18 mouse cellular contexts compared by ENCODE assay signal in the genomic region with DNA sequence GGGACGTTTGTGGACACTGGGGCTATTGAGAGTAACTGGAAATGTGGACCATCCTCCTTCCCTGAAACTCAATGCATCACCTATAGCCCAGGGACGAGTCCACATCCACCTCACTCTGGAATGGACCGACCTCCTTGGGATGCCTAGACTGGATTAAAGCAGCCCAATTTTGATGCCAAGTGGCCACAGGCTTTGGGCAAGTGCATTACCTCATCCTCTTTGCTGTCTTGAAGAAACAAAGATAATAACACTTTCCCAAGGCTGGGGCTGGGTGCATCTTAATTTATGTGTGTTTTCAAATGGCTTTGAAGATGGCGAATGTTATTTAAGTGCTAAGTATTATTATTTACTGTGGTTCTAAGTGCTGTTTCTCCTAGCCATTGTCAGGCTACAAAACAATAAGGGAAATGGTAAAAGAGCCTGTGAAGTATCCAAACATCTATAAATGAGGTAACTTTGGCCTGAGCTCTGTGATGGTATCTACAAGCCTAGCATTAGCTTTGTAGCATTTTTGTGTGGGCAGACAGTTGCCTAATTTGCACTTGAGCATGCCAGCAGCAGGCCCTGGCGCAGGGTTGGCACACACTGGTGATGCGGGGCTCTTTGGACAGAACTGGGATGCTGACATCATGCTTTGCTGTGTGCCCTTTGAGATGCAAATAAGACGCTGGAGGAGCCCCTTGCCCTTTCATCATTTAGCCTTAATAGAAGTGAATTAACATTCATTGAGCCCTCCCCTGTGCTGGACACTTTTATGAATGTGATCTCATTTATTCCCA.
DNase-seq lines count a peak whose midpoint lies in the region; ATAC-seq and TF ChIP-seq lines count a peak whose summit lies in the region.
"Had no signal": no experiment of that assay in that cellular context is flagged by ENCODE, and none has a peak within 500 bp of the region (broad histone marks: within the 10 kb centered on the region; RNA-seq: fewer than 3 reads in every experiment).

No protein-coding gene starts in this region.

- ATAC-seq in hindbrain, embryonic 15.5 days (ENCODE audit: low FRiP score, low read depth): peak; percentile 54; the same call in 1 of the 2 replicates
- no peak for ATAC-seq in hindbrain, embryonic 13.5 days (ENCODE audit: low FRiP score)
- peak; percentile 96 for ATAC-seq in forebrain, embryonic 13.5 days

- 76% methylated on average over 7 of the region's 7 CpGs for WGBS in hindbrain, embryonic 15.5 days
- 78% methylated on average over 7 of the region's 7 CpGs for WGBS in hindbrain, embryonic 13.5 days
- WGBS in forebrain, embryonic 13.5 days: 49% methylated on average over 7 of the region's 7 CpGs

- DNase-seq in left cerebral cortex, postnatal 4 days: peak; percentile 20
- DNase-seq in left cerebral cortex, adult 8-10 months (ENCODE audit: low spot score in 2 of 2): no peak
- peak; percentile 22 for DNase-seq in brain, adult 2 months (ENCODE audit: low read depth, low spot score)
- no peak for DNase-seq in thymus, postnatal 4 days
- DNase-seq in gastrocnemius, adult 2 months: no peak
- DNase-seq: adrenal gland, postnatal 14 days; B cell, adult 2 months; cerebellum, adult 9-10 months; embryo, embryonic 11 days; gastrocnemius, postnatal 10 days; kidney, adult 8-10 months; kidney, postnatal 25 days; lung, postnatal 14 days had no signal

- H3K27ac ChIP-seq in hindbrain, embryonic 15.5 days (replicated peaks): no peak overlapping the region
- no peak overlapping the region for H3K27ac ChIP-seq in hindbrain, embryonic 13.5 days
- no peak overlapping the region for H3K27ac ChIP-seq in forebrain, embryonic 13.5 days
- H3K27ac ChIP-seq in gastrocnemius, adult 2 months: no peak overlapping the region
- H3K27ac ChIP-seq: embryonic facial prominence, embryonic 15.5 days; limb, embryonic 15.5 days had no signal

- no peaks in the 10 kb centered on the region for H3K27me3 ChIP-seq in hindbrain, embryonic 15.5 days
- H3K27me3 ChIP-seq in hindbrain, embryonic 13.5 days: no peaks in the 10 kb centered on the region
- H3K27me3 ChIP-seq in forebrain, embryonic 13.5 days: no peaks in the 10 kb centered on the region
- H3K27me3 ChIP-seq: embryonic facial prominence, embryonic 15.5 days; limb, embryonic 15.5 days had no signal

- no peak overlapping the region for H3K9ac ChIP-seq in hindbrain, embryonic 15.5 days
- H3K9ac ChIP-seq in hindbrain, embryonic 13.5 days: no peak overlapping the region
- H3K9ac ChIP-seq in forebrain, embryonic 13.5 days: no peak overlapping the region
- H3K9ac ChIP-seq: embryonic facial prominence, embryonic 15.5 days; limb, embryonic 15.5 days had no signal

- no peaks in the 10 kb centered on the region for H3K4me1 ChIP-seq in hindbrain, embryonic 15.5 days (replicated peaks)
- no peaks in the 10 kb centered on the region for H3K4me1 ChIP-seq in hindbrain, embryonic 13.5 days (replicated peaks)
- H3K4me1 ChIP-seq in forebrain, embryonic 13.5 days: peaks cover 8% of the 10 kb centered on the region; the same call in 1 of the 2 replicates
- H3K4me1 ChIP-seq: embryonic facial prominence, embryonic 15.5 days; limb, embryonic 15.5 days had no signal

- intact Hi-C loops in left cerebral cortex, postnatal 4 days (cut with DNase I): no loop called here
- intact Hi-C loops in gastrocnemius, adult 2 months (cut with DNase I): no loop called here

- TF ChIP-seq CTCF in gastrocnemius, adult 2 months (IDR thresholded peaks at IDR 0.05): no peak

- H3K4me3 ChIP-seq in hindbrain, embryonic 15.5 days: no peak overlapping the region
- H3K4me3 ChIP-seq in hindbrain, embryonic 13.5 days: no peak overlapping the region
- H3K4me3 ChIP-seq in forebrain, embryonic 13.5 days: no peak overlapping the region
- H3K4me3 ChIP-seq in gastrocnemius, adult 2 months: no peak overlapping the region
- H3K4me3 ChIP-seq: embryonic facial prominence, embryonic 15.5 days; limb, embryonic 15.5 days had no signal

- H3K9me3 ChIP-seq in hindbrain, embryonic 15.5 days: no peaks in the 10 kb centered on the region
- H3K9me3 ChIP-seq in hindbrain, embryonic 13.5 days: no peaks in the 10 kb centered on the region
- H3K9me3 ChIP-seq in forebrain, embryonic 13.5 days (replicated peaks): no peaks in the 10 kb centered on the region
- H3K9me3 ChIP-seq: embryonic facial prominence, embryonic 15.5 days; limb, embryonic 15.5 days had no signal

- no peak overlapping the region for H3K4me2 ChIP-seq in hindbrain, embryonic 15.5 days
- H3K4me2 ChIP-seq in hindbrain, embryonic 13.5 days: no peak overlapping the region
- no peak overlapping the region for H3K4me2 ChIP-seq in forebrain, embryonic 13.5 days
- H3K4me2 ChIP-seq: embryonic facial prominence, embryonic 15.5 days; limb, embryonic 15.5 days had no signal

- no peaks in the 10 kb centered on the region for H3K36me3 ChIP-seq in hindbrain, embryonic 15.5 days
- no peaks in the 10 kb centered on the region for H3K36me3 ChIP-seq in hindbrain, embryonic 13.5 days
- H3K36me3 ChIP-seq in forebrain, embryonic 13.5 days (ENCODE audit: poor library complexity, severe bottlenecking): no peaks in the 10 kb centered on the region
- H3K36me3 ChIP-seq: embryonic facial prominence, embryonic 15.5 days; limb, embryonic 15.5 days had no signal

Comparison
In these comparisons a context has a peak if more than half of its experiments do, and no peak if none do; other contexts are left out.
1. DNase-seq: peak in left cerebral cortex, postnatal 4 days (single experiment) and brain, adult 2 months (single experiment); none in left cerebral cortex, adult 8-10 months (0 of 2), thymus, postnatal 4 days (single experiment) and gastrocnemius, adult 2 months (single experiment).